Mouse (Mus musculus): Measurements from ENCODE around the gene Yy1.

Gene Yy1

DNA sequence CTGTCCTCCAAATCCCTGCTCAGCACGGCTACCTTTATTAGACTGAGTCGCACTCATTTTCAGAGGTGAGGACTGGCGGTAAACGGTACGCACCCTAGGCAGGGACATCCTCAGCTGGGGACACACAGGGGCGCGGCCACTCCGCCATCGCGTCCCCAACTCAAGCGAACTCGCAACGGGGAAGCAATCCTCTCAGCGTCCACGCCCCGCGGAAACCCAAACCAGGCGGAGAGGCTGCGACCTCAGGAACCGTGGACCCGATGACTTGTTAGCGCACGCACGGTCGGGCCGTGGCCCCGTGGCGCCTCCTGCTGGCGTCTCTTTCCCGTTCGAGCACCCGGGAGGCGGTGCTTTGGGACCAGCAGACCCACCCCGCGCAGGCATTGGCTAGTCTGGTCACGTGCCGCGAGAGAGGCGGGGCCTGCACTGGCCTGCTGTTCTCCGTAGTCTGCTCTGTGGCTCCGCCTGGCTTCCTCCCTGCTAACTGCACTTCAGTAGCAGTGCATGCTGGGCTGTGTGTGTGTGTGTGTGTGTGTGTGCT lies 35.0 kb upstream of the Yy1 start:
- TF ChIP-seq CTCF (conservative IDR thresholded peaks at IDR 0.05; ENCODE audit: low read length), result peak; percentile 81
- TF ChIP-seq POU5F1 (IDR thresholded peaks at IDR 0.05; ENCODE audit: borderline replicate concordance, low read length), result no peak
- no peak for TF ChIP-seq NANOG (IDR thresholded peaks at IDR 0.05; ENCODE audit: borderline replicate concordance, low read length)
- peak overlapping the region; percentile 88 for H3K4me3 ChIP-seq (replicated peaks; ENCODE audit: low read length)
- peaks cover 50% of the 10 kb centered on the region for H3K4me1 ChIP-seq (replicated peaks; ENCODE audit: low read depth, low read length)
- no peaks in the 10 kb centered on the region for H3K9me3 ChIP-seq (ENCODE audit: low read length)
- peaks cover 2% of the 10 kb centered on the region; the same call in 1 of the 2 replicates for H3K27me3 ChIP-seq (ENCODE audit: insufficient read depth, low read length)
- H3K36me3 ChIP-seq (ENCODE audit: insufficient read depth, low read length), result no peaks in the 10 kb centered on the region

DNA sequence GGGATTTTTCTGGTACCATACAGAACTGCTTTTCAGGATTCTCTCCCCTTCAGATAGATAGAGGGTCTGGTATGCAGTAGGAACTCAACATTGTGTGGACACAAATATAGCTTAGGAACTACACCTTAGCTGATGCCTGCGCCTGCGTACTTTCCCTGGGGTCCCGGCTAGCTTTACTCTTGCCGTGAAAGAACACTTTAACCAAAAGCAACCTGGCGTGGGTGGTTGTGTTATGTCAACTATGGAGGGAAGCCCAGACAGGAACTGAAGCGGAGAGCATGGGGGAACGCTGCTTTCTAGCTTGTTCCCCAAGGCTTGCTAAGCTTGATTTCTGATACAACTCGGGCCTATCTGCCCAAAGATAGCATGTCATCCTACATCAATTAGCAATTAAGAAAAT lies 34.5 kb upstream of the Yy1 start:
- peaks cover 51% of the 10 kb centered on the region for H3K4me1 ChIP-seq (replicated peaks; ENCODE audit: low read depth, low read length)
- TF ChIP-seq CTCF (conservative IDR thresholded peaks at IDR 0.05; ENCODE audit: low read length) (no peak), POU5F1 (IDR thresholded peaks at IDR 0.05; ENCODE audit: borderline replicate concordance, low read length) (no peak), NANOG (IDR thresholded peaks at IDR 0.05; ENCODE audit: borderline replicate concordance, low read length) (no peak)
- peaks cover 2% of the 10 kb centered on the region; the same call in 1 of the 2 replicates for H3K27me3 ChIP-seq (ENCODE audit: insufficient read depth, low read length)
- peak overlapping the region; percentile 88; the same call in 1 of the 2 replicates for H3K4me3 ChIP-seq (replicated peaks; ENCODE audit: low read length)
- H3K36me3 ChIP-seq (ENCODE audit: insufficient read depth, low read length), result no peaks in the 10 kb centered on the region
- no peaks in the 10 kb centered on the region for H3K9me3 ChIP-seq (ENCODE audit: low read length)

DNA sequence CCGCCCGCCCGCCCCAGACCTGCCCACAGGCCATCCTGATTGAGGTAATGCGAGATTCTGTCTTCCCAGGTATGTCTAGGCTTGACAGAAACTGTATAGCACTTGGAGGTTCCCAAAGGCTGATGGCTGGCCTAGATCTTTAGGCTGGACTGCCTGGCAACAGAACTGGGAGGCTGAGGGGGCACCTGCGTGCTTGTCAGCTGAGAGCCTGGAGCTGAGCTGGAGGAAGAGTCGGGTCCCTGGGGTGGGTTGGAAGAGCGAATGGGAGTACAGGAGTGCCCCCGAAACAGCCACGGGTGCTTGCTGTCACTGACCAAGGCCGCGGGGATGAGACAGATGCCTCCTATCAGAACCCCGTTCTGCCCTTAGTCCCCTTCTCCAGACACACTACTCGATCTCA lies 34.1 kb upstream of the Yy1 start:
- no peaks in the 10 kb centered on the region for H3K36me3 ChIP-seq (ENCODE audit: insufficient read depth, low read length)

DNA sequence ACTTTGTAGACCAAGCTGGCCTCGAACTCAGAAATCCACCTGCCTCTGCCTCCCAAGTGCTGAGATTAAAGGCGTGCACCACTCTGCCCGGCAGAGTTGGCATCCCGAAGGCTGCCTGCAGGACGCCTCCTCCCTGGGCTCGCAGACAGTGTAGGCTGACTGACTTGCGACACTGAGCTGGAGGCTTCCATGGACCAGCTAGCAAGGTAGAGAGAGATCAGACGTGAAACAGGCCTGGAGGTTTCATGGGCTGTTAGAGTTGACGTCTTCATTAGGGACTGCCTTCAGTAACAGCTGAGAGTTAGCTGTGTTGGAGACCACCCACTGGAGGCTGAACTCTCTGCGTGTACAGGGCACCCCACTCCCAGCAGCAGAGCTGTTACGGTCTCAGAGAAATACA lies 33.5 kb upstream of the Yy1 start:
- H3K4me3 ChIP-seq (replicated peaks; ENCODE audit: low read length), result no peak overlapping the region
- H3K4me1 ChIP-seq (replicated peaks; ENCODE audit: low read depth, low read length), result peaks cover 56% of the 10 kb centered on the region
- no peak for TF ChIP-seq CTCF (conservative IDR thresholded peaks at IDR 0.05; ENCODE audit: low read length)
- TF ChIP-seq NANOG (IDR thresholded peaks at IDR 0.05; ENCODE audit: borderline replicate concordance, low read length), result no peak
- TF ChIP-seq POU5F1 (IDR thresholded peaks at IDR 0.05; ENCODE audit: borderline replicate concordance, low read length), result no peak
- H3K27me3 ChIP-seq (ENCODE audit: insufficient read depth, low read length), result peaks cover 4% of the 10 kb centered on the region; the same call in 1 of the 2 replicates
- no peaks in the 10 kb centered on the region for H3K9me3 ChIP-seq (ENCODE audit: low read length)
- H3K36me3 ChIP-seq (ENCODE audit: insufficient read depth, low read length), result no peaks in the 10 kb centered on the region

More for the DNA sequence above, 34.1 kb upstream of the Yy1 start:
- H3K4me1 ChIP-seq (replicated peaks; ENCODE audit: low read depth, low read length), result peaks cover 53% of the 10 kb centered on the region
- peaks cover 2% of the 10 kb centered on the region; the same call in 1 of the 2 replicates for H3K27me3 ChIP-seq (ENCODE audit: insufficient read depth, low read length)
- no peak overlapping the region for H3K4me3 ChIP-seq (replicated peaks; ENCODE audit: low read length)
- TF ChIP-seq NANOG (IDR thresholded peaks at IDR 0.05; ENCODE audit: borderline replicate concordance, low read length), result no peak
- TF ChIP-seq POU5F1 (IDR thresholded peaks at IDR 0.05; ENCODE audit: borderline replicate concordance, low read length), result no peak
- TF ChIP-seq CTCF (conservative IDR thresholded peaks at IDR 0.05; ENCODE audit: low read length), result no peak
- no peaks in the 10 kb centered on the region for H3K9me3 ChIP-seq (ENCODE audit: low read length)

DNA sequence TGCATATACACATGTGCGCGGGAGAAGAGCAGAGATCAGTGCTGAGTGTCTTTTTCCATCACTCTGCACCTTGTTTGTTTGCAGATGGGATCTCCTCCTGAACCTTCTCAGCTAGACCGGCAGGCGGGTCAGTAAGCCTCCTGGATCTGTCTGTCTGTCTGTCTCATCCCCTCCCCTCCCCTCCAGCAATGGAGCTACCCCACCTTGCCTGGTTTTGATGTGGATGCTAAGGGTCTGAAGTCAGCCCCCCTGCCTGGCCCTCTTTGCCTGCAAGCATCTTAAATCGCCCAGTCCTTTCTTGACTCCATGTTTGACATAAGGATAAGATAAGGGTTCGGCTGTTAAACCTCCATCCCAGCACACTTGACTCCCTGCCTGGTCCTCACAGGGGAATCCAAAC lies 32.8 kb upstream of the Yy1 start:
- H3K4me3 ChIP-seq (replicated peaks; ENCODE audit: low read length), result no peak overlapping the region
- no peak for TF ChIP-seq CTCF (conservative IDR thresholded peaks at IDR 0.05; ENCODE audit: low read length)
- TF ChIP-seq POU5F1 (IDR thresholded peaks at IDR 0.05; ENCODE audit: borderline replicate concordance, low read length), result no peak
- H3K36me3 ChIP-seq (ENCODE audit: insufficient read depth, low read length), result no peaks in the 10 kb centered on the region
- no peaks in the 10 kb centered on the region for H3K9me3 ChIP-seq (ENCODE audit: low read length)
- H3K27me3 ChIP-seq (ENCODE audit: insufficient read depth, low read length), result peaks cover 6% of the 10 kb centered on the region; the same call in 1 of the 2 replicates
- H3K4me1 ChIP-seq (replicated peaks; ENCODE audit: low read depth, low read length), result peaks cover 57% of the 10 kb centered on the region

DNA sequence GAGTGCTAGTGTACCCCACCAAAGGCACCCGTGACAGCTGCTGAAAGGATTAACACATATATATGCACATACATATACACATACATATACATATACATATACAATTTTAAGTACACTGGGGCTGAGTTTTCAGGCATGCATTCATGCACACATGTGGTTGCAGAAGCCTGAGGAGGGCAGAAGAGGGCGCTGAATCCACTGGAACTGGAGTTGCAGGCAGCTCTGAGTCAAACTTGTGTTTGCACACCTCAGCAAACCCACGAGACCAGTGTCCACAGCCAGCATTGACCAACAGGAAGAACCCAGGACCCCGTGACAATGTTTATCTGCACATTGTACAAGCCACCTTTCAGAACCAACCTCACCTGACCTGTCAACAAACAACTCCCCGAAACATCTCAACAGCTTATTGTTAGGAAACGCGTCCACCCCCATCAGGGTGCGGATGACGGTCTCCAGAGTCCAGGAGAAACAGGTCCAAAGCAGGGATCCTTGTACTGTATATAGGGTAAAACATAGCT lies 32.2 kb upstream of the Yy1 start:
- Histone ChIP-seq H3K4me3 (replicated peaks; ENCODE audit: low read length) (no peak overlapping the region), H3K36me3 (ENCODE audit: insufficient read depth, low read length) (no peaks in the 10 kb centered on the region), H3K27me3 (ENCODE audit: insufficient read depth, low read length) (peaks cover 11% of the 10 kb centered on the region; the same call in 1 of the 2 replicates), H3K4me1 (replicated peaks; ENCODE audit: low read depth, low read length) (peaks cover 58% of the 10 kb centered on the region), H3K9me3 (ENCODE audit: low read length) (no peaks in the 10 kb centered on the region)
- TF ChIP-seq POU5F1 (IDR thresholded peaks at IDR 0.05; ENCODE audit: borderline replicate concordance, low read length), result no peak
- TF ChIP-seq NANOG (IDR thresholded peaks at IDR 0.05; ENCODE audit: borderline replicate concordance, low read length), result no peak
- no peak; the same call in 1 of the 2 replicates for TF ChIP-seq CTCF (conservative IDR thresholded peaks at IDR 0.05; ENCODE audit: low read length)

DNA sequence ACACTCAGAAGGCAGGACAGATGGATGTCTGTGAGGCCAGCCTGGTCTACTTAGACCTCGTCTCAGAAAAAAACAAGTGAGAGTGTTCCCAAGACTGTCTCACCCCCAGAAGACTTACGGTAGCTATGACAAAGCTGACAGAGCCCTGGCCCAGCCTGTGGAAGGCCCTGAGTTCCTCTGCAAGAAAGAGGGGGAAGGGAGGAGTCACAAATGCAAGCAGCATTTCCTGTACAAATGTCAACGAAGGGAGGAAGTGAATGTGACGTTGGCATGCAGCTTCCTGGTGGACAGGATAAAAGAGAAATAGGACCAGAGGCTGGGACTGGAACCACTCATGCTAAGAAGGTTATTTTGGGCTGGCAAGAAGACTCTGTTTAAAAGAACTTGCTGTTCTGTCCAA lies 31.6 kb upstream of the Yy1 start:
- no peaks in the 10 kb centered on the region for H3K36me3 ChIP-seq (ENCODE audit: insufficient read depth, low read length)
- no peak for TF ChIP-seq NANOG (IDR thresholded peaks at IDR 0.05; ENCODE audit: borderline replicate concordance, low read length)
- no peak for TF ChIP-seq POU5F1 (IDR thresholded peaks at IDR 0.05; ENCODE audit: borderline replicate concordance, low read length)
- no peak for TF ChIP-seq CTCF (conservative IDR thresholded peaks at IDR 0.05; ENCODE audit: low read length)
- no peak overlapping the region for H3K4me3 ChIP-seq (replicated peaks; ENCODE audit: low read length)
- H3K4me1 ChIP-seq (replicated peaks; ENCODE audit: low read depth, low read length), result peaks cover 60% of the 10 kb centered on the region
- peaks cover 17% of the 10 kb centered on the region; the same call in 1 of the 2 replicates for H3K27me3 ChIP-seq (ENCODE audit: insufficient read depth, low read length)
- no peaks in the 10 kb centered on the region for H3K9me3 ChIP-seq (ENCODE audit: low read length)

DNA sequence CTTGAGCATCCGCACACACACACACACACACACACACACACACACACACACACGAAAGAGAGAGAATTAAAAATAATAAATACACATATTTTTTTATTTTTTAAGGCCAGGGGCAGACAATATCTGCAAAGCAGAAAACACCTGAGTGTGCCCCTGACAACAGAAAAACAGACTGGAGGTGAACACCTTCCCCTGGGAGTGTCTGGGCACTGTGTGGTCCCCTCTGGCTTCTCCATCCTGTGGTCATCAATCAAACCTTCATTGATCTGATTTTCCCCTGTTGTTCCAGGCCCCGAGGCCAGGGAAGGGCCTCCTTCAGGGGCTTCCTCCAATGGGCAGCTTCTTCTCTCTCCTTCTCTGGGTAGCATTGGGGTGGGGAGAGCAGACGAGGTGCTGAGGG lies 31.1 kb upstream of the Yy1 start:
- TF ChIP-seq NANOG (IDR thresholded peaks at IDR 0.05; ENCODE audit: borderline replicate concordance, low read length) (no peak), POU5F1 (IDR thresholded peaks at IDR 0.05; ENCODE audit: borderline replicate concordance, low read length) (no peak), CTCF (conservative IDR thresholded peaks at IDR 0.05; ENCODE audit: low read length) (no peak)
- H3K27me3 ChIP-seq (ENCODE audit: insufficient read depth, low read length), result peaks cover 22% of the 10 kb centered on the region; the same call in 1 of the 2 replicates
- H3K36me3 ChIP-seq (ENCODE audit: insufficient read depth, low read length), result no peaks in the 10 kb centered on the region
- no peaks in the 10 kb centered on the region for H3K9me3 ChIP-seq (ENCODE audit: low read length)
- no peak overlapping the region for H3K4me3 ChIP-seq (replicated peaks; ENCODE audit: low read length)
- H3K4me1 ChIP-seq (replicated peaks; ENCODE audit: low read depth, low read length), result peaks cover 62% of the 10 kb centered on the region
